Mouse (Mus musculus): Measurements from ENCODE around the gene Arpc4. TPM values are rescaled to one million over a fixed set of nuclear protein-coding genes. Genes with fewer than 3 reads are reported as not detected.

The Arpc4 gene
- total RNA-seq, 2 experiments from 2014 or later, result 33.7 to 45.3 TPM

DNA sequence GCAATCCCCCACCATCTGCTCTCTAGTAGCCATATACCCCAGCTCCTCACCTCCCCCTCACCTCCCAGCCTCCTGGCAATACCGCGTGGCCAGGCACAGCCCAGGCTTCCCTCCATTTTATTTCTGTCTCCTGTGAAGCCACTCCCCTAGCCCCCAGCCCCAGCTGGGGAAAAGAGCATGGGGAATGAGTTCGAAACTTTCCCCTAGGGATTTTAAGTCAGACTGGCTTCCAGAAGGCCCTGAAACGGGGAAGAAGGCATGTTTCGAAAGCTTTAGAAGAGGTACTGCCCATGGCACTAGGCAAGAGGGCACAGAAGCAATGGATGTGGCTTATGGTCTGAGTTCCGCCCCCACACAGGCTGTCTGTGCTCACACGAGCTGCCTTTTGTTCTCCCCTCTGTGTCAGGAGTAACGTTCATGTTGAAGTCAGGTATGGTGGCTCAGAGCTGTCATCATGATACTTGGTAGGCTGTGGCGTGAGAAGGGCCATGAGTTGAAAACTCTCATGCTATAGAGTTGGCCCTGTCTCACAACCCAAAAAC is 57.8 kb downstream of the Arpc4 start, which contains the start of gene Cidec:
Gene Cidec (minus strand): TSS at position 97 of the 542 bp plus-strand sequence.
- ATAC-seq (replicated peaks; ENCODE audit: low FRiP score, poor library complexity, severe bottlenecking), result no peak

- ATAC-seq (replicated peaks; ENCODE audit: low FRiP score, poor library complexity, severe bottlenecking), result no peak
Measured at GRCm38 (mm10) chr6:113437135-113437534, 59.2 kb downstream of the Arpc4 start.

DNA sequence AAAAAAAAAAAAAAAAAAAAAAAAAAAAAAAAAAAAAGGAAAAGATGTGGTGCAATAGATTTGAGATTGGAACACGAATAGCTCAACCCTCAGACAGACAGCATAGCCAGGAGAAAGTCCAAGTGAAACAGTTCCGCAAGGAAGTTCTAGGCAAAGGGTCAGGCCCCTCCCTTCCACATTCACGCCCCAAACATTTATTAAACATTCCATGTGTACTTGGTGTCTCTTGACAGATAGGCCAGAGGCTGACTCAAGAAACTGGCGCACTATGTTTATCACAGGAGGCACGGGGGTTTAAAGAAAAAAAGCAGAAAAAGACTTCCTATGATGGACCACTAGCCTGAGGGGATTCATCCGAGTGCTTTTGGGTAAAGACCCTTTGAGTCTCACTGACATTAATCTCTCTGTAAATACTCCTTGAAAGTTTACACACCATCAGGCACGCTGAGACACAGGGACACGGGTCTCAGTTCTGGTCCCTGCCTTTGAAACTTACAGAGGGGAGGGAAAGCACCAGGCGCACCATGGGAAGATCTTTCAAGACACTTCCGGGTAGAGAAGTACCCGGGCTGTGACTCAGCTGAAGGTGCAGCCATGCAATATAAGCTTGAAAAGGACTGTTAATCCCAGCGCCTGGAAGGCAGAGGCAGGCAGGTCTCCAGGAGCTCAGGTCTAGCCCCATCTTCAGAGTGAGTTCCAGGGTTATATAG is 61.0 kb downstream of the Arpc4 start:
- ATAC-seq (replicated peaks; ENCODE audit: low FRiP score, poor library complexity, severe bottlenecking), result no peak

Other genes starting within 250 kb of the Arpc4 start
- gene Lhfpl4, start 182.7 kb upstream of the Arpc4 start, total RNA-seq (2015; ENCODE audit: low replicate concordance), result not detected in 2 replicates
- 0.26 TPM in 1 of 2 replicates, not detected in the other for gene Lhfpl4, start 182.7 kb upstream of the Arpc4 start, total RNA-seq (2017; ENCODE audit: low replicate concordance)
- gene Mtmr14, start 140.3 kb upstream of the Arpc4 start, total RNA-seq (2015; ENCODE audit: low replicate concordance), result 25.6 and 28.9 TPM in 2 replicates
- gene Mtmr14, start 140.3 kb upstream of the Arpc4 start, total RNA-seq (2017; ENCODE audit: low replicate concordance), result 28.8 and 42.9 TPM in 2 replicates
- gene Cpne9, start 95.8 kb upstream of the Arpc4 start, total RNA-seq (2015; ENCODE audit: low replicate concordance), result 0.36 TPM in 1 of 2 replicates, not detected in the other
- 0.64 TPM in 1 of 2 replicates, not detected in the other for gene Cpne9, start 95.8 kb upstream of the Arpc4 start, total RNA-seq (2017; ENCODE audit: low replicate concordance)
- 33.5 and 43.6 TPM in 2 replicates for gene Brpf1, start 71.0 kb upstream of the Arpc4 start, total RNA-seq (2015; ENCODE audit: low replicate concordance)
- gene Brpf1, start 71.0 kb upstream of the Arpc4 start, total RNA-seq (2017; ENCODE audit: low replicate concordance), result 30.7 and 41.5 TPM in 2 replicates
- 3.2 and 9.2 TPM in 2 replicates for gene Ogg1, start 51.1 kb upstream of the Arpc4 start, total RNA-seq (2015; ENCODE audit: low replicate concordance)
- gene Ogg1, start 51.1 kb upstream of the Arpc4 start, total RNA-seq (2017; ENCODE audit: low replicate concordance), result not detected in 2 replicates
- 8.8 and 13.3 TPM in 2 replicates for gene Camk1, start 34.1 kb upstream of the Arpc4 start, total RNA-seq (2015; ENCODE audit: low replicate concordance)
- gene Camk1, start 34.1 kb upstream of the Arpc4 start, total RNA-seq (2017; ENCODE audit: low replicate concordance), result 3.1 and 8.5 TPM in 2 replicates
- gene Tada3, start 232 bp upstream of the Arpc4 start, total RNA-seq (2015; ENCODE audit: low replicate concordance), result 1.7 and 6.8 TPM in 2 replicates
- 9.9 and 10.9 TPM in 2 replicates for gene Tada3, start 232 bp upstream of the Arpc4 start, total RNA-seq (2017; ENCODE audit: low replicate concordance)
- 0.72 TPM in 1 of 2 replicates, not detected in the other for gene Ttll3, start 11.1 kb downstream of the Arpc4 start, total RNA-seq (2015; ENCODE audit: low replicate concordance)
- gene Ttll3, start 11.1 kb downstream of the Arpc4 start, total RNA-seq (2017; ENCODE audit: low replicate concordance), result 1.7 and 4.0 TPM in 2 replicates
- not detected in 2 replicates for gene Rpusd3, start 41.2 kb downstream of the Arpc4 start, total RNA-seq (2015; ENCODE audit: low replicate concordance)
- 1.4 and 2.1 TPM in 2 replicates for gene Rpusd3, start 41.2 kb downstream of the Arpc4 start, total RNA-seq (2017; ENCODE audit: low replicate concordance)
- gene Cidec, start 57.6 kb downstream of the Arpc4 start, total RNA-seq (2015; ENCODE audit: low replicate concordance), result not detected in 2 replicates
- not detected in 2 replicates for gene Cidec, start 57.6 kb downstream of the Arpc4 start, total RNA-seq (2017; ENCODE audit: low replicate concordance)
- 11.2 and 13.0 TPM in 2 replicates for gene Jagn1, start 64.5 kb downstream of the Arpc4 start, total RNA-seq (2015; ENCODE audit: low replicate concordance)
- gene Jagn1, start 64.5 kb downstream of the Arpc4 start, total RNA-seq (2017; ENCODE audit: low replicate concordance), result 4.5 and 6.9 TPM in 2 replicates
- not detected in 2 replicates for gene Il17re, start 80.4 kb downstream of the Arpc4 start, total RNA-seq (2015; ENCODE audit: low replicate concordance)
- not detected in 2 replicates for gene Il17re, start 80.4 kb downstream of the Arpc4 start, total RNA-seq (2017; ENCODE audit: low replicate concordance)
- gene Il17rc, start 93.3 kb downstream of the Arpc4 start, total RNA-seq (2015; ENCODE audit: low replicate concordance), result not detected in 2 replicates
- gene Il17rc, start 93.3 kb downstream of the Arpc4 start, total RNA-seq (2017; ENCODE audit: low replicate concordance), result not detected in 2 replicates
- gene Creld1, start 105.2 kb downstream of the Arpc4 start, total RNA-seq (2015; ENCODE audit: low replicate concordance), result not detected in 2 replicates
- not detected in 2 replicates for gene Creld1, start 105.2 kb downstream of the Arpc4 start, total RNA-seq (2017; ENCODE audit: low replicate concordance)
- gene Prrt3, start 123.8 kb downstream of the Arpc4 start, total RNA-seq (2015; ENCODE audit: low replicate concordance), result not detected in 2 replicates
- gene Prrt3, start 123.8 kb downstream of the Arpc4 start, total RNA-seq (2017; ENCODE audit: low replicate concordance), result not detected in 2 replicates
- 23.5 and 67.8 TPM in 2 replicates for gene Emc3, start 153.5 kb downstream of the Arpc4 start, total RNA-seq (2015; ENCODE audit: low replicate concordance)
- gene Emc3, start 153.5 kb downstream of the Arpc4 start, total RNA-seq (2017; ENCODE audit: low replicate concordance), result 15.2 and 28.4 TPM in 2 replicates
- 33.9 and 57.8 TPM in 2 replicates for gene Fancd2, start 153.6 kb downstream of the Arpc4 start, total RNA-seq (2015; ENCODE audit: low replicate concordance)
- gene Fancd2, start 153.6 kb downstream of the Arpc4 start, total RNA-seq (2017; ENCODE audit: low replicate concordance), result 28.6 and 48.3 TPM in 2 replicates
- not detected in 2 replicates for gene Fancd2os, start 222.6 kb downstream of the Arpc4 start, total RNA-seq (2015; ENCODE audit: low replicate concordance)
- not detected in 2 replicates for gene Fancd2os, start 222.6 kb downstream of the Arpc4 start, total RNA-seq (2017; ENCODE audit: low replicate concordance)
- 109 and 117 TPM in 2 replicates for gene Brk1, start 226.7 kb downstream of the Arpc4 start, total RNA-seq (2015; ENCODE audit: low replicate concordance)
- gene Brk1, start 226.7 kb downstream of the Arpc4 start, total RNA-seq (2017; ENCODE audit: low replicate concordance), result 41.2 and 42.5 TPM in 2 replicates
- 4.7 and 52.0 TPM in 2 replicates for gene Vhl, start 245.8 kb downstream of the Arpc4 start, total RNA-seq (2015; ENCODE audit: low replicate concordance)
- gene Vhl, start 245.8 kb downstream of the Arpc4 start, total RNA-seq (2017; ENCODE audit: low replicate concordance), result 3.6 and 4.2 TPM in 2 replicates